Mouse (Mus musculus) MEL (cell line): ENCODE data around the gene Pam16.

Experiments
- POLR2A ChIP-seq, 2 experiments: IDR thresholded peaks; 2 replicates each; pipeline ENCODE4 v1.6.1; 2011 to 2012; ENCODE audit warnings: low read length in 2 of 2, mild to moderate bottlenecking in 2 of 2, control low read depth in 1 of 2, improper control_type of control experiment in 1 of 2, low read depth in 1 of 2, moderate library complexity in 1 of 2; ENCODE audit not compliant: control insufficient read depth in 1 of 2, insufficient read depth in 1 of 2, poor library complexity in 1 of 2
- USF2 ChIP-seq, 2 experiments: IDR thresholded peaks; 2 replicates each; pipeline ENCODE4 v1.6.1; 2011 to 2012; ENCODE audit warnings: improper control_type of control experiment in 2 of 2, low read length in 2 of 2, borderline replicate concordance in 1 of 2, inconsistent platforms in 1 of 2, low read depth in 1 of 2, mild to moderate bottlenecking in 1 of 2; ENCODE audit not compliant: insufficient read depth in 1 of 2

GRCm38 (mm10) chr16:4596141-4596728 lies 28.6 kb downstream of the Pam16 start:
- TF ChIP-seq USF2 (IDR thresholded peaks at IDR 0.05; ENCODE audit: borderline replicate concordance in 1 of 2, insufficient read depth in 1 of 2, low read depth in 1 of 2, low read length in 2 of 2), result no peak
- no peak for TF ChIP-seq POLR2A (IDR thresholded peaks at IDR 0.05; ENCODE audit: control insufficient read depth in 1 of 2, insufficient read depth in 1 of 2, low read depth in 1 of 2, low read length in 2 of 2, poor library complexity in 1 of 2)
